Mouse (Mus musculus): Measurements from ENCODE around the gene Lekr1.
"Not testable (repeated sequence)": the region's sequence is repeated elsewhere in the genome, so short reads cannot be mapped to it uniquely, and the experiment has no call there.

The Lekr1 gene

GRCm38 (mm10) chr3:65766387-65766786 is 100.4 kb downstream of the Lekr1 start:
- DNase-seq (ENCODE audit: low read depth, low spot score), result no peak

GRCm38 (mm10) chr3:65767202-65767862 is 101.3 kb downstream of the Lekr1 start:
- no peak for DNase-seq (ENCODE audit: low read depth, low spot score)

DNA sequence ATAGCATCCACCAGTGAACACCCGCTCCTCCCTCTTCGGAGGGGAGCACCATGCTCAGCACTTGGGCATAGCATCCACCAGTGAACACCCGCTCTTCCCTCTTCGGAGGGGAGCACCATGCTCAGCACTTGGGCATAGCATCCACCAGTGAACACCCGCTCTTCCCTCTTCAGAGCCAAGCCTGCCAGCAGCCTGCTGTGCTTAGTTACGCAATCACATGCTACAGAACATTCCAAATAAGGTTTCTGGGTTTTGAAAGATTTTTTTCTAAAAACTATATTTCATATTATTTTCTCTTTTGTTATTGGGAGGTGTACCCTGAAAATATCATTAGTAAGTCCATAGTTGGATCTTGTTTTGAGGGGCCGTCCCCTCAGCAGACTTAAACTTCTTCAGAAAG is 103.6 kb downstream of the Lekr1 start:
- DNase-seq (ENCODE audit: low read depth, low spot score), result not testable (repeated sequence)

GRCm38 (mm10) chr3:65773910-65774309 is 107.9 kb downstream of the Lekr1 start:
- no peak for DNase-seq (ENCODE audit: low read depth, low spot score)

GRCm38 (mm10) chr3:65775096-65775495 is 109.1 kb downstream of the Lekr1 start:
- no peak for DNase-seq (ENCODE audit: low read depth, low spot score)

DNA sequence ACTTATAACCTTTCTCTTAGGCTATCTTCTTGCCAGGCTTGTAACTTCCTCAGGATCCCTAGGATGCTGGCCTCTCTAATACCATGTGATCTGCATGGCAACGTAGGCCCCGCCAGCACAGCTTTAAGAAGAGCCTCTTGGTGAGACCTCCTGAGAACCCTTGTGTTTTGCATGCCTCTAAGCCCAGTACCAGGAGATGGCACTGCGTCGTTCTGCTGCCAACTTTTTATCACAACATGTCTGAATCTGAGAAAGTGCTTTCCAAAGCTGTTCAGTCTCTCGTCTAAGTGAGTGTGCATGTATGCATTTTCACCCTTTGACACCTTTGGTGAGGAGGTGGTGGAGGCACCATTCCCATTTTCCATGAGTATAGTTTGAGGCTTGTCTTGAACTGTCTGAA is 116.2 kb downstream of the Lekr1 start:
- DNase-seq (ENCODE audit: low read depth, low spot score), result no peak

DNA sequence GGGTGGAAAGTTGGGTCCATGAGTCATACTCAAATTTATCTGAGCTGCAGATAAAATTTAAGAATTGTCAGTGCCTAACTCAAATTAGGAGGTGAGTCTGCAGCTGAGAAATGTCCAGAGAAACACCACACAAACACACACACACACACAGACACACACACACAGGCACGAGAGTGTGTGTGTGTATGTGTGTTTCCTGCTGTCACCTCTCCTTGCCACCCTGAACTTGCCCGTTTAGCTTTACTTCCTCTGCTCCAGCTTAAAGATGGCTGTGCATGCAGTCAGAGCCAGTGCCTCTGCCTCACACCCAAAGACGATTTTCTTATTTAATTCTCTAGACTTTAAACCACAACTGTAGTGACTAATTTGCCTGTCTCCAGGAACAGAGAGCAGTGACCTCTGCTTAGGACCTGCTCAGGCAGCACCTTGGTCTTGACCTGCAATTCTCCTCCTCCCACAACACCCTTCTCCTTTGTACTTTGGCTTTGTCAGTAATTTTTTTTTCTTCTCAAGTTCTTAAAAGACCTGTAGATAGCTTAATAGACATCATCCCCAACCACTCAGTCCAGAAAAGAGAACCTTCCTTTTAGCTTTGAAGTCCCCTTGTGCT is 124.2 kb downstream of the Lekr1 start:
- DNase-seq (ENCODE audit: low read depth, low spot score), result no peak

DNA sequence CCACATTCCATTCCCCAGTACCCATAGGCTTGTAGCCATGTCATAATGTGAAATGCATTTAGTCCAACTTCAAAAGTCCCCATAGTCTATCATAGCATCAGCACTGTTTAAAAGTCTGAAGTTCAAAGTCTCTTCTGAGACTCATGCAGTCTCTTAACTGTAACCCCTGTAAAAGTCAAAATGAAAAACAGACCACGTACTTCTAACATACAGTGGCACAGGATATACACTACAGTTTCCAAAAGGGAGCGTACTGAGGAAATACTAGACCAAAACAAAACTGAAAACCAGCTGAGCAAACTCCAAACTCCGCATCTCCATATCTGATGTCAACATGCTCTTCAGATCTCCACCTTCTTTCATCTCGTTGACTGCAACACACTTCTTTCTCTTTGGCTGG is 127.5 kb downstream of the Lekr1 start:
- no peak for DNase-seq (ENCODE audit: low read depth, low spot score)

DNA sequence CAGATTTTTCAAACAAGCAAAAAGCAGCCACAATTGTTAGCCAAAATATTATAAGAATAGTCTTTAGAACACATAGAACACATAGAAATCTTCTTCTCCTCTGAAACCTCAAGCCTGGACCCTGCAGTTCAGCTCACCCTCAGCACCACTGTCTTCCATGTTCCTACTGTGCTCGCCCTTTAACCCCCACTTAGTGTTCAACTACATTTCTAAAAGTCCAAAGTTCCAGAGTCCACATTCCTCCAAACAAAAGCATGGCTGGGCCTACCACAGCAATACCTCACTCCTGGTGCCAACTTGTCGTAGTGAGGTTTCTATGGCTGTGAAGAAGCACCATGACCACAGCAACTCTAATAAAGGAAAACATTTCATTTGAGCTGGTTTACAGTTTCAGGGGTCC is 128.7 kb downstream of the Lekr1 start:
- no peak for DNase-seq (ENCODE audit: low read depth, low spot score)

- DNase-seq (ENCODE audit: low read depth, low spot score), result no peak
Measured at GRCm38 (mm10) chr3:65797345-65798137, 131.5 kb downstream of the Lekr1 start.

DNA sequence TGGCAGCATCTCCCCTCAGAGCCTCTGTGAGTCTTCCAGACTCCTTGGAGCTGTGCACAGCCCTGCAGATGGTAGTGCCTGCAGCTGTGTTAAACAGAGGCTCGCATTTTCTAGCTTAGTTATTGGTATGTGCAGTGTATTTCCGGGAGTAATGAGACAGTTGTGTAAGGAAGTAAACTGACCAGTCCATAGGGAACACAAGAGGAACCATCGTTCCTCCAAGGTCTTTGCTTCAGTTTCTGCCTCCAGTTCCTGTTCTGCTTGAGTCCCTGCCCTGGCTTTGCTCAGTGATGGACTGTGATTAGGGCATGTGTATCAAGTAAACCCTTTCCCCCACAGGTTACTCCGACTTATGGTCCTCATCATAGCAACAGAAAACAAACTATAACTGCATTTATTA is 134.9 kb downstream of the Lekr1 start:
- DNase-seq (ENCODE audit: low read depth, low spot score), result no peak

GRCm38 (mm10) chr3:65802185-65802584 is 136.2 kb downstream of the Lekr1 start:
- no peak for DNase-seq (ENCODE audit: low read depth, low spot score)

DNA sequence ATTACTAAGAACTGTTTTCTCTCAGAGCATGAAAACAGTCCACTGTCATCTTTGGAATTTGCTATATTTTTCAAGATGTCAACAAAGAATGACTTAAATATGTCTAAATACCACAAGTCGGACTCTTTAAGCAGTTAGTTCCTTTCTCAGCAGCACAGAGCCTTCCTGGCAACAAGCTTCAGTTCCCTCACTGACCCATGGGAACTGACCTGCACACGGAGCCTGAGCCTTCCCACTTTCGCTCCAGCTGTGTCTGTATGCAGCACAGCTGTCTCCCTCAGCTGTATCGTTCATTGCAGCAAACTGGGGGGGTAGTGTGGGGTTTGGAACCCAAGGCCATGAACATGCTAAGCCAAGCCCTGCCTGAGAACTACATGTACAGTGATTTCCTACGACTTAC is 136.8 kb downstream of the Lekr1 start:
- no peak for DNase-seq (ENCODE audit: low read depth, low spot score)

- no peak for DNase-seq (ENCODE audit: low read depth, low spot score)
Measured at GRCm38 (mm10) chr3:65814881-65815280, 148.9 kb downstream of the Lekr1 start.

- no peak for DNase-seq (ENCODE audit: low read depth, low spot score)
Measured at GRCm38 (mm10) chr3:65816012-65816411, 150.0 kb downstream of the Lekr1 start.

- DNase-seq (ENCODE audit: low read depth, low spot score), result no peak
Measured at GRCm38 (mm10) chr3:65818597-65818996, 152.6 kb downstream of the Lekr1 start.

- peak; percentile 17 for DNase-seq (ENCODE audit: low read depth, low spot score)
Measured at GRCm38 (mm10) chr3:65819841-65820240, 153.8 kb downstream of the Lekr1 start.

GRCm38 (mm10) chr3:65824886-65825285 is 158.9 kb downstream of the Lekr1 start:
- no peak for DNase-seq (ENCODE audit: low read depth, low spot score)

GRCm38 (mm10) chr3:65826716-65827115 is 160.7 kb downstream of the Lekr1 start:
- DNase-seq (ENCODE audit: low read depth, low spot score), result no peak

GRCm38 (mm10) chr3:65827400-65827799 is 161.4 kb downstream of the Lekr1 start:
- no peak for DNase-seq (ENCODE audit: low read depth, low spot score)

- DNase-seq (ENCODE audit: low read depth, low spot score), result no peak
Measured at GRCm38 (mm10) chr3:65828020-65828419, 162.0 kb downstream of the Lekr1 start.

DNA sequence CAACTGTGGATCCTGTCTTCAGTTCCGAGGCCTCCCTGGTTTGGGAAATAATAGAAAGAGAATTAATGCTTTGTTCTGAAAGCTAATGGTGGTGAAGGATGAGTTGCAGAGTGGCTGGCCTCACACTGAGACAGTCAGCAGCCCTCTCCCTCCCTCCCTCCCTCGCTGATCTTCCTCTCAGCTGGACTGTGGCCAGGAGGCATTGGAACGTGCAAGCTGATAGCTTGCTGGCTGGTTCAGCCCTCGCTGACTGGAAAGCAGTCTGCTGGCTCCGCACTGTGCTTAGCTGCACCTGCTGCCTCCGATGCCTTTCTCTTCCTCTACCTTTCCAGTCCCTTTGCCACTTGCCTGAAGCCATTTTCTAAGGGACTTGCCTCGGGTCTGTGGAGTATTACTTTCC is 163.2 kb downstream of the Lekr1 start:
- DNase-seq (ENCODE audit: low read depth, low spot score), result no peak

All from forelimb bud, embryonic 11.5 days (tissue).